Mouse (Mus musculus): Measurements from ENCODE around the gene Ccr10. TPM values are rescaled to one million over a fixed set of nuclear protein-coding genes. Genes with fewer than 3 reads are reported as not detected.
"Not testable (repeated sequence)": the region's sequence is repeated elsewhere in the genome, so short reads cannot be mapped to it uniquely, and the experiment has no call there.

The Ccr10 gene
- polyA plus RNA-seq, 1 experiment from 2014 or later: 0.55 TPM

- H3K4me2 ChIP-seq: peak overlapping the region; percentile 89
- no peak overlapping the region for H3K9ac ChIP-seq
- H3K4me3 ChIP-seq: peak overlapping the region; percentile 75
- WGBS: 56% methylated on average over 18 of the region's 18 CpGs
- H3K27ac ChIP-seq: no peak overlapping the region
- no peaks in the 10 kb centered on the region for H3K9me3 ChIP-seq
- H3K36me3 ChIP-seq: peaks cover 37% of the 10 kb centered on the region
- H3K27me3 ChIP-seq: peaks cover 29% of the 10 kb centered on the region
- peaks cover 66% of the 10 kb centered on the region for H3K4me1 ChIP-seq
- ATAC-seq (ENCODE audit: borderline replicate concordance, extremely low read depth, low FRiP score, low TSS enrichment): no peak
Observed at GRCm38 (mm10) chr11:101168301-101168980, 6.8 kb downstream of the Ccr10 start.

DNA sequence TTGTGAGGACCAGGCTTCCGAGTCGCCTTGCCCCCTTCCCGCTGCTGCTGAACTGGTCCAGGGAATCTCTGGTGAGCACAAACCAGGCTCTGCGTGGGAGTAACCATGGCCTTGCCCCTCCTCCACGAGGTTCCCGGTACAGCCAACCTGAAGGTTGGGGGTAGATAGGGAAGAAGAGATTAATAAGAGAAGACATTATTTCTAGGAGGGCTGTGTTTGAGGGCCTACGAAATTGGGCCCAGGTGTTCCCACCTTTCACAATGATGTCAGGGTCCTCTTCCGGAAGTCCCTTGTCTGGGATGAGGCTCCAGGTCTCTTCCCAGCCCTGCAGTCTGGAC, 7.3 kb downstream of the Ccr10 start:
- ATAC-seq (ENCODE audit: borderline replicate concordance, extremely low read depth, low FRiP score, low TSS enrichment): no peak
- Histone ChIP-seq H3K4me3 (no peak overlapping the region), H3K27me3 (peaks cover 29% of the 10 kb centered on the region), H3K4me2 (peak overlapping the region; percentile 89), H3K9me3 (no peaks in the 10 kb centered on the region), H3K36me3 (peaks cover 43% of the 10 kb centered on the region), H3K27ac (no peak overlapping the region), H3K4me1 (peaks cover 66% of the 10 kb centered on the region), H3K9ac (no peak overlapping the region)
- WGBS: 71% methylated on average over 8 of the region's 8 CpGs

DNA sequence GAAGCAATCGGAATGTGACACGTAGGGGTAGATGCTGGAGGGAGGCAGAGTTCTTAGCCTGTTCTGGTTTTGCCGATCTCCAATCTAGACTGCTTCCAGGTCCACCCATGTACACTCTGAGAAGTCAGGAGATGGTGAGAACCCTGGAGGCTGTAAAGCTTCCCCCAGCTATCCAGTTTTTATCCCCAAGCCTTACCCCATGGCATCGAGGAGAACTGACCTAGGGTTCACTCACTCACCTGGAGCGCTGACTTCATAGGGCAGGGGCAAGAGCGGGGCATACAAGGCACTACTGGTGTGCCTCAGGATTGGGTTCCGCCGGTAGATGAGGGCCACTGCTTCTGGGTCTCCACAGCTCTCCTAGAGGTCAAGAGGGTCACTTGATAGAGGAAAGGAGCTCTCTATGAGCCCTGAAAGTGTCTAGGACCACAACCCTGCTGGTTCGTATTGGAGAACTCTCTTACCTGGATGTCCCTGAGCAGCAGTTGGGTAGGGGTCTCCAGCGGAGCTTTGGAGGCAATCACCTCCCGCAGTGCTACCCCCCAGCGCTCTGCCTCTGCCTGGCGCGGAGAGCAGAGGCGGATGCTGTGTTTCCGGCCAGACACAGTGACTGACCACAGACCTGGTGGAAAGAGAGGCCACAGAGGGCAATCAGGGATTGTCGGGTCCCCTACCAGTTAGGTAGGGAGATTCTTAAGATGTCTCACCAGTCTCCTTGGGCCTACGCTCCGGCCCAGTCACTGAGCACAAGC, 7.9 kb downstream of the Ccr10 start:
- WGBS: 80% methylated on average over 19 of the region's 19 CpGs
- peaks cover 29% of the 10 kb centered on the region for H3K27me3 ChIP-seq
- H3K4me1 ChIP-seq: peaks cover 65% of the 10 kb centered on the region
- no peak overlapping the region for H3K4me3 ChIP-seq
- peaks cover 47% of the 10 kb centered on the region for H3K36me3 ChIP-seq
- H3K27ac ChIP-seq: no peak overlapping the region
- no peak overlapping the region for H3K9ac ChIP-seq
- H3K9me3 ChIP-seq: no peaks in the 10 kb centered on the region
- H3K4me2 ChIP-seq: no peak overlapping the region
- no peak for ATAC-seq (ENCODE audit: borderline replicate concordance, extremely low read depth, low FRiP score, low TSS enrichment)

DNA sequence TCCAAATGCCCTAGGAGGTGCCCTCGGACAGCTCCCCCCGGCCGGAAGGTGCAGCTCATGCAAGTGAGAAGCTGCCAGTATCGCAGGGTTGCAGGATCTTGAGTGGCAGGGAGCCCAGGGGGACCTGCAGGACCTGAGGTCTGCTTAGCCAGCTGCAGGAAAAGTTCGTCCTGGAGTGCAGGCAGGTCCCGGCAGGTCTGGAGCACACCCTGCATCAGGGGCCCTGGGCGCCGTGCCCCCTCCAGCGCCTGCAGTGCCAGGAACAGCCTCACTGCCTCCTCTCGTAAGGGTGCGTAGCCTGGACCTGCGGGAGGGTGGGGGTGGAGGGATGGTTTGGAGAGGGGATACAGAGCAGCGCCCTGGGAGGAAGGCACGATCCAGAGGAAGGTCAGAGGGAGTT, 8.9 kb downstream of the Ccr10 start:
- Histone ChIP-seq H3K9me3 (no peaks in the 10 kb centered on the region), H3K27me3 (peaks cover 29% of the 10 kb centered on the region), H3K9ac (no peak overlapping the region), H3K4me2 (no peak overlapping the region), H3K27ac (no peak overlapping the region), H3K4me1 (peaks cover 60% of the 10 kb centered on the region), H3K36me3 (peaks cover 57% of the 10 kb centered on the region), H3K4me3 (no peak overlapping the region)
- 81% methylated on average over 14 of the region's 14 CpGs for WGBS
- ATAC-seq (ENCODE audit: borderline replicate concordance, extremely low read depth, low FRiP score, low TSS enrichment): no peak

GRCm38 (mm10) chr11:101164677-101165580, 10.3 kb downstream of the Ccr10 start:
- ATAC-seq (ENCODE audit: borderline replicate concordance, extremely low read depth, low FRiP score, low TSS enrichment): no peak

DNA sequence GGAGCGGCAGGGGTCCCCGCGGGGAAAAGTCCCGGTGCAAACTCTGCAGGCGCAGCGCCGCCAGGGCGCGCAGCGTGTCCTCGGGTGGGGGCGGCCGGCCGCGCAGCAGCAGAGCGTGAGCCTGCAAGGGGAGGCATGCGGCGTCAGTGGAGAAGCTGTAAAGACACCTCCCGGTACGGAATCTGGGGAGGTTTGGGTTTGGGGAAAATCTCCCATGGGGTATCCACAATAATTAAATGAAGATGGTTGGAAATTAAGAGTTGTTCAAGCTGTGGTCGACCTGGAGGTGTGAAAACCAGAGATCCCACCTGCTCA, 10.9 kb downstream of the Ccr10 start:
- H3K9ac ChIP-seq: no peak overlapping the region
- 29% methylated on average over 21 of the region's 21 CpGs for WGBS
- no peak overlapping the region for H3K4me3 ChIP-seq
- H3K36me3 ChIP-seq: peaks cover 59% of the 10 kb centered on the region
- H3K9me3 ChIP-seq: no peaks in the 10 kb centered on the region
- peaks cover 50% of the 10 kb centered on the region for H3K4me1 ChIP-seq
- no peak overlapping the region for H3K27ac ChIP-seq
- no peak for ATAC-seq (ENCODE audit: borderline replicate concordance, extremely low read depth, low FRiP score, low TSS enrichment)
- peaks cover 29% of the 10 kb centered on the region for H3K27me3 ChIP-seq
- H3K4me2 ChIP-seq: peak overlapping the region; percentile 26

More at GRCm38 (mm10) chr11:101164677-101165580, 10.3 kb downstream of the Ccr10 start:
- Histone ChIP-seq H3K27me3 (peaks cover 29% of the 10 kb centered on the region), H3K9ac (no peak overlapping the region), H3K36me3 (peaks cover 59% of the 10 kb centered on the region), H3K4me3 (no peak overlapping the region), H3K27ac (peak overlapping the region; percentile 38; the same call in 1 of the 2 replicates), H3K9me3 (no peaks in the 10 kb centered on the region), H3K4me1 (peaks cover 56% of the 10 kb centered on the region), H3K4me2 (peak overlapping the region; percentile 26; the same call in 1 of the 2 replicates)
- WGBS: 37% methylated on average over 35 of the region's 35 CpGs

DNA sequence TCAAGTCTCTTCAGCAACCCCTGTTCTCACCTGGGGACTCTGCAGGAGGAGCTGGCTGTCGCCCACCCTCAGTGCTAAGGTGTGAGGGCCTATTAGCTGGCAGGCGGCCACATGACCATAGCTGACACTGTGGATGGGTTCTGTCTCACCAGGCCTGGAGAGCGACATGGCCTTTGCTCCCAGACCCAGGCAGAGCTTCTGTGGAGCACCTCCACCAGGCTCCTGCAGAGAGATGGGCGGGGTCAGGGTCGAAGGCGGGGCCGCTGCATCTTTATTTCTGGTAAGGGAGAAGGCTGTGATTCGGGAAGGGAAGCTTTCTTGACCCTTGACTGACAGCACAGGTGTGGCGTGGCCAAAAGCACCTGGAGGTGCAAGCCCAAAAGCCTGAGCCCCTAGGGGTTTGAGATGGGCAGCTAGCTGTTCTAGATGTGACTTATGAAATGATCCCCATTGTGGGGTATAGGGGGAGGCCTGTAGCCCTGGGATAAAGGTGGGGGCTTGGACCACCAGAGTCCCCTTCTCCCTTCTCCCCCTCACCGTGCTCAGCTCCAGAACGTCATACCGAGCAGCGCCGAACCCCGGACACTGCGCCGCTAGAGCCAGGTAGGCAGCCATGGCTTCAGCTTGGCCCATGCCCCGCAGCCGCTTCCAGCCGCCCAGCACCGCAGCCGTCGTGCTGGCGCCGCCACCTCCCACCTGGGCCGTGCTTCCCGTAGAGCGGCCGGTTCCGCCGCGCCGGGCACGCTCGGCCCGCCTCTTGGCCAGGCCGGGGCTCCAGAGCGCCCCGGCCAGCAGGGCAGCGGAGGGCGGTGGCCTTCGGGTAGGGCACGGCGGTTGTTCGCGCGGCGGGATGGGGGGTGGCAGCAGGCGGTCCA, 11.5 kb downstream of the Ccr10 start:
- peak; percentile 8 for ATAC-seq (ENCODE audit: borderline replicate concordance, extremely low read depth, low FRiP score, low TSS enrichment)
- Histone ChIP-seq H3K9me3 (no peaks in the 10 kb centered on the region), H3K4me2 (peak overlapping the region; percentile 26), H3K4me1 (peaks cover 44% of the 10 kb centered on the region), H3K36me3 (peaks cover 59% of the 10 kb centered on the region), H3K4me3 (no peak overlapping the region), H3K9ac (no peak overlapping the region), H3K27me3 (peaks cover 29% of the 10 kb centered on the region), H3K27ac (no peak overlapping the region)
- 40% methylated on average over 49 of the region's 49 CpGs for WGBS

DNA sequence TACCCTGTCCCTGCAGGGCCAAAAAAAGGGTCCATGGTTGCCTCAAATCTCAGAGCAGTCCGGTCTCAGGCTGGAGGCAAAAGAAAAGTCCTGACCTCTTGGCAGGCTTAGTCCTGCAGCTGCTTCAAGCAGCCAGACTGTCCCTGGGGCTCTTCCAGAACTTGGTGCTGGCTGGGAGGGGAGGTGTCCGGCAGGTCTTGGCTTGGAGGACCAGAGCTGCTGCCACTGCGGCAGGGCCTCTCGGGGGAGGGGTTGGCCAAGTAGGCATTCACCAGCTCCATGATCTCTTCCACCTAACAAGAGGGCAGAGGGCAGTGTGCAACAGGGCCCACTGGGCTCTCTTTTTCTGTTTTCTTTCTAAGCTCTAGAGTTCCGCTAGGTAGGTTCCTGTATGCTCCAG, 12.5 kb downstream of the Ccr10 start:
- Histone ChIP-seq H3K9me3 (no peaks in the 10 kb centered on the region), H3K27me3 (peaks cover 27% of the 10 kb centered on the region), H3K9ac (no peak overlapping the region), H3K4me2 (no peak overlapping the region), H3K36me3 (peaks cover 58% of the 10 kb centered on the region), H3K4me1 (peaks cover 34% of the 10 kb centered on the region), H3K4me3 (no peak overlapping the region), H3K27ac (no peak overlapping the region)
- WGBS: 57% methylated on average over 5 of the region's 5 CpGs
- ATAC-seq (ENCODE audit: borderline replicate concordance, extremely low read depth, low FRiP score, low TSS enrichment): no peak

DNA sequence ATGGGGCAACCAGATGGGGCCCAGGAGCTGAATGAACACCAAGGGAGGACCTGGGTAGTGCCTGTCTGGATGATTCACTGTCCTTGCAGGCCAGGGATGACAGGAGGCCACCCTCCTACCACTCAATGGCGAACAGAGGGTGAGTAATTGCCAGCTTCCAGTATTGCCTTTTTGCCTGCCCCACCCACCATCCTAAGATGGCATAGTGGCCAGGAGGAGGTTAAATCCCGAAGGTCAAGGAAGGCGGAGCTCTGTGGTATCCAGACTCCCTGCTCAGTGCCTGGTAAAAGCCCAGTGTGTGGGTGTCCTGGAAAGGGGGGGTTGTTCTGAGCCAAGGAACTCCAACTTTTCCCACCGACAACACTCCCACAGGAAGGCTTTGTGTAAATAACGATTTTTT, 12.9 kb downstream of the Ccr10 start:
- Histone ChIP-seq H3K4me2 (no peak overlapping the region), H3K36me3 (peaks cover 53% of the 10 kb centered on the region), H3K27ac (no peak overlapping the region), H3K9ac (no peak overlapping the region), H3K4me1 (peaks cover 34% of the 10 kb centered on the region), H3K4me3 (no peak overlapping the region), H3K27me3 (peaks cover 23% of the 10 kb centered on the region), H3K9me3 (no peaks in the 10 kb centered on the region)
- WGBS: 53% methylated on average over 5 of the region's 5 CpGs
- ATAC-seq (ENCODE audit: borderline replicate concordance, extremely low read depth, low FRiP score, low TSS enrichment): no peak

DNA sequence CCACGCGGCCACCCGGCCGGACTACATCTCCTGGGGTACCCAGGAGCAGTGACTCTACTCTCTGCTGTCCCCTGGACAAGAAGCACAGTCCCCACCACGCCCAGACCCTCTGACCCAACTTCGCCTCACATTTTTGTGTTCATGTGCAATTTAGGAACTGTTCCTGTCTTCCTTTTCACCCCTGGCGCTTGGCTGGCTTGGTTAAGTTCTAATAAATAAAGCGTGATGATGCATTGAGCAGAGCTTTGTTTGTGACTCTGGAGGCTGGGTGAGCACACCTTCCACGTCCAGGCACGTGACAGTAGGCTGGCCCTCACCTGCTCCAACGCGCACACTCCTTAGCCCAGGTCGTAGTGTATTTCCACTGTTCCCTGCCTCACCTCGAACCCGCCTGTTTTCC, 13.7 kb downstream of the Ccr10 start:
- H3K4me3 ChIP-seq: no peak overlapping the region
- H3K36me3 ChIP-seq: peaks cover 47% of the 10 kb centered on the region
- no peak overlapping the region for H3K27ac ChIP-seq
- ATAC-seq (ENCODE audit: borderline replicate concordance, extremely low read depth, low FRiP score, low TSS enrichment): no peak
- H3K4me1 ChIP-seq: peaks cover 34% of the 10 kb centered on the region
- H3K9ac ChIP-seq: no peak overlapping the region
- no peaks in the 10 kb centered on the region for H3K9me3 ChIP-seq
- peaks cover 16% of the 10 kb centered on the region for H3K27me3 ChIP-seq
- no peak overlapping the region for H3K4me2 ChIP-seq
- 88% methylated on average over 15 of the region's 15 CpGs for WGBS

DNA sequence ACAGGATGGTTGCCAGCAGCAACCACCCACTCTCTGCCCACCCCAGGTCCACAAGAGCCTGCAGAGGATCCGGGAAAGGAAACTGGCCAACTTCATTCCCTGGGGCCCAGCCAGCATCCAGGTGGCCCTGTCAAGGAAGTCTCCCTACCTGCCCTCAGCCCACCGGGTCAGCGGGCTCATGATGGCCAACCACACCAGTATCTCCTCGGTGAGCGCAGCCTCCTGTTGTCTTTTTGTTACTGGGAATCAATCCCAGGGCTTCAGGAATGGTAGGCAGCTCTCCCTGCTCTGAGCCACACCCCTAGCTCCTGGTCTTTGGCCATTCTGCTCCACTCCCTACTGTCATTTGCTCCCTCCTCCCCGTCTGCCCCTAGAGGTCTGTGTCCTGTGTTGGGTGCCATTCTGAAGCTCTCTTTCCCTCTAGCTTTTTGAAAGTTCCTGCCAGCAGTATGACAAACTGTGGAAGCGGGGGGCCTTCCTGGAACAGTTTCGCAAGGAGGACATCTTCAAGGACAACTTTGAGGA, 14.2 kb downstream of the Ccr10 start:
- Histone ChIP-seq H3K4me1 (peaks cover 36% of the 10 kb centered on the region), H3K27me3 (peaks cover 11% of the 10 kb centered on the region), H3K36me3 (peaks cover 42% of the 10 kb centered on the region)
- 77% methylated on average over 8 of the region's 8 CpGs for WGBS
- H3K4me2 ChIP-seq; H3K9me3 ChIP-seq; H3K9ac ChIP-seq; H3K27ac ChIP-seq; H3K4me3 ChIP-seq; ATAC-seq (ENCODE audit: borderline replicate concordance, extremely low read depth, low FRiP score, low TSS enrichment): not testable (repeated sequence)

All from lung, embryonic 15.5 days (tissue).